Mouse (Mus musculus): ENCODE data around the gene Lpar3. TPM values are rescaled to one million over a fixed set of nuclear protein-coding genes. Genes with fewer than 3 reads are reported as not detected.

Lpar3 gene
- polyA plus RNA-seq, 1 experiment from 2014 or later: 0.93 TPM

DNA sequence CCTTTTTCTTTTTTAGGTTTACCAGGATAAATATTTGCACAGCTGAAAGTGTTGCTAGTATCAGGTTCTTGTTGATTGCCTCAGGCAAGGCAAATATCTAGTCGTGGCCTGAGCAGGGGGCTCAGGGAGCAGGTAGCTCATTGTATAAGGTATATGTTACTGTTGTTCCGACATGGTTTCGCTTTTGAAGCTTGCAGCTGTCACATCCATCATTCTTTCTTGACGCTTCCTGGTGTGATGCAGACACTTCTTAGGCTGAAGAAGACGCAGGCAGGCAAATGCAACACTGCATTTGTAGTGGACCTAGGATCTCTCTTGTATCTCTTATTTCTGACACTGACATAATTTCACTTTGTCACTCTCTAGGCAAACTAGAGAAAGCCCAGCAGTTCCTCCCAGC lies 7.4 kb upstream of the Lpar3 start:
- Histone ChIP-seq H3K27me3 (0 out of 2 replicates have a peak, but pooled peaks cover 4% of the 10 kb centered on the region), H3K4me3 (no peak overlapping the region), H3K9me3 (no peaks in the 10 kb centered on the region), H3K27ac (no peak overlapping the region), H3K9ac (no peak overlapping the region), H3K36me3 (no peaks in the 10 kb centered on the region), H3K4me2 (no peak overlapping the region), H3K4me1 (replicated peaks) (no peaks in the 10 kb centered on the region)
- WGBS: 50% methylated on average over 5 of the region's 5 CpGs
- ATAC-seq (ENCODE audit: low FRiP score): no peak

DNA sequence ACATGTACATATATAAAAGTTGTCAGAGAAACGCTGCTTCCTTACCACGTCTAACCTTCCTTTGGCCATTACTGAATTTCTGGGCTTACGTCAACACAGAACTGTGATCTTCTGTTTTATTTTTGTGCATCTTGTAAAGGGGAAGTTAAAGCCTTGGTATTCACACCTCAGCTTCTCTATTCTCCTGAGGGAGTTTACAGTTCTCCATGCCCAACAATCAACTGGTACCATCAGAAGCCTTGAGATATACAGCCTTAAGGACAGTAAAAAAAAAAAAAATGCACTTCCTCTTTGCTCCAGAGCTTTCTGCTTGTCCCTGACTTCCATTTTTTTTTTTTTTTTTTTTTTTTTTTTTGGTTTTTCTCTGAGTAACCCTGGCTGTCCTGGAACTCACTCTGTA lies 4.2 kb upstream of the Lpar3 start:
- no peak overlapping the region for H3K4me3 ChIP-seq

DNA sequence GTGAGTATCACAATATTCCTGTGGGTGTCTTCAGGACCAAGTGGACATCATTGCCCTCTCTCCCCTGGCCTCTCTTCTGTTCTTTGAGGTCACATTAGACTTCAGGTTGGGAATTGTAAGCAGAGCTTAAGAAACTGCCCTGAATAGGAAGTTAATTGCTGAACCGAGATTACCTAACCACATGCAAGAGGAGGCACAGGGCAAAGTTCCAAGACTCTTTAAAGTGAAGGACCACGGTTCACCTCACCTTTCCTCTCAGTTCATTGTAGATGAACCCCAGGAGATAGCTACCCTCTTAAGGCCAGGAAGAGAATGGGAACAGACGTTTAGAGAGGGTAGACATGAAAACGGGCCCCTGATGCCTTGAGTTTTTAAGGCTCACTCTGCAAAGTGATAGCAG lies 3.5 kb downstream of the Lpar3 start:
- no peaks in the 10 kb centered on the region for H3K36me3 ChIP-seq
- no peak for ATAC-seq (ENCODE audit: low FRiP score)
- no peak overlapping the region for H3K9ac ChIP-seq
- H3K9me3 ChIP-seq: no peaks in the 10 kb centered on the region
- H3K4me3 ChIP-seq: no peak overlapping the region
- H3K27me3 ChIP-seq: peaks cover 47% of the 10 kb centered on the region
- WGBS: 89% methylated on average over 4 of the region's 4 CpGs
- peaks cover 14% of the 10 kb centered on the region for H3K4me1 ChIP-seq (replicated peaks)
- H3K27ac ChIP-seq: no peak overlapping the region
- H3K4me2 ChIP-seq: no peak overlapping the region

More for the DNA sequence above, 4.2 kb upstream of the Lpar3 start:
- Histone ChIP-seq H3K36me3 (no peaks in the 10 kb centered on the region), H3K27ac (no peak overlapping the region), H3K27me3 (peaks cover 26% of the 10 kb centered on the region), H3K4me2 (no peak overlapping the region), H3K9ac (no peak overlapping the region), H3K4me1 (replicated peaks) (peaks cover 11% of the 10 kb centered on the region), H3K9me3 (no peaks in the 10 kb centered on the region)
- ATAC-seq (ENCODE audit: low FRiP score): no peak
- WGBS: 90% methylated on average over 3 of the region's 3 CpGs

DNA sequence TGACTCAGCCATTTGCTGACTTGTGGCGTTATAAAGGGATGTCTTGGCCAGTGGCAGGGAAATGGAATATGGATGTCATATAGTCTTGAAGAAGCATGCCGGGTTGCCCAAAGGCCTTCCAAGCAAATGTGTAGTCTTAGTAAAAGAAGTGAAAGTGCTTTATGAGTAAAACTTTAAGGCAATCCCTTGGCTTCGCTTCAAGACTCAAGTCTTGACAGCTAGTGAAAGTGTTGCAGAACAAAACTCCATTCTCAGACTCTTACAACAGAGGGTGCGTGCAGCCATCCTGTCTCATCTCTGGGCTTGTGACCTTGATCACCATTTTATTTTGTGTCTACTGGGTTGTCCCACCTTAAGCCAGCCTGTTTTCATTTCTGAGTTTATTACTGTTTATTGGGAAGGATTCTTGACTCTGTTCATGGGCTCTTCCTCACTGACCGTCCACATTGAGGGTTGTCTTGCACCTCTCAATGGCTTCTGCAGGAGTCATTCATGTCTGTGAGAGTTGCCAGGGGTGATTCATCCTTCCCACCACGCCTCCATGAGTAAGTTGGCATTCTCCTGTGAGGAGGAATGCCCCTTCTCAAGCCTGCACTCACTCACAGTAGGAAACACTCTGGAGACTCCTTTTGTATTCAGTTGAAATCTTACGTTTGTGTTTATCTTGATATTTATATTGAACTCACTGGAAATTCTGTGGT lies 4.4 kb downstream of the Lpar3 start:
- Histone ChIP-seq H3K36me3 (no peaks in the 10 kb centered on the region), H3K4me3 (no peak overlapping the region), H3K9ac (no peak overlapping the region), H3K4me1 (replicated peaks) (peaks cover 14% of the 10 kb centered on the region), H3K4me2 (no peak overlapping the region), H3K27me3 (peaks cover 38% of the 10 kb centered on the region), H3K27ac (no peak overlapping the region), H3K9me3 (no peaks in the 10 kb centered on the region)
- WGBS: 85% methylated on average over 7 of the region's 7 CpGs
- no peak for ATAC-seq (ENCODE audit: low FRiP score)

DNA sequence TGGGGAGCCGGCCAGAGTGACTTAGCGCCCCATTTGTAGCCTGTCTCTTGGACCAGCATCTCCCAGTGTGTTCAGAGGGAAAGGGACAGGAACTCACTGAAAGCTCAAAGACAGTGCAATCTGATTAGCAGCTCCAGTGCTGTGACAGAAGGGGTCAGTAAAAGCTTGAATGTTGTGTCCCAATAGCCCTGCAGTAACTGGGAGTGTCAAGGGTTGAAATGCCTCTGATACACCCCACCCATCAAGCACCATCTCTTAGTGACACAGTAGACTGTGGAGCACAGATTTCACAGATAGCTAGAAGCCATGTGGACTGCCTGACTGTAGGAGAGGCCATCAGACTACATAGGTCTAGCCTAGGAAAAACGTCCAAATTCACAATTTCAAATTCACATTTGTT lies 6.7 kb downstream of the Lpar3 start:
- no peak overlapping the region for H3K9ac ChIP-seq
- H3K9me3 ChIP-seq: no peaks in the 10 kb centered on the region
- no peak overlapping the region for H3K27ac ChIP-seq
- no peak for ATAC-seq (ENCODE audit: low FRiP score)
- H3K27me3 ChIP-seq: peaks cover 20% of the 10 kb centered on the region
- no peaks in the 10 kb centered on the region for H3K4me1 ChIP-seq (replicated peaks)
- WGBS: 73% methylated on average over 3 of the region's 3 CpGs
- H3K4me3 ChIP-seq: no peak overlapping the region
- H3K4me2 ChIP-seq: no peak overlapping the region
- no peaks in the 10 kb centered on the region for H3K36me3 ChIP-seq

DNA sequence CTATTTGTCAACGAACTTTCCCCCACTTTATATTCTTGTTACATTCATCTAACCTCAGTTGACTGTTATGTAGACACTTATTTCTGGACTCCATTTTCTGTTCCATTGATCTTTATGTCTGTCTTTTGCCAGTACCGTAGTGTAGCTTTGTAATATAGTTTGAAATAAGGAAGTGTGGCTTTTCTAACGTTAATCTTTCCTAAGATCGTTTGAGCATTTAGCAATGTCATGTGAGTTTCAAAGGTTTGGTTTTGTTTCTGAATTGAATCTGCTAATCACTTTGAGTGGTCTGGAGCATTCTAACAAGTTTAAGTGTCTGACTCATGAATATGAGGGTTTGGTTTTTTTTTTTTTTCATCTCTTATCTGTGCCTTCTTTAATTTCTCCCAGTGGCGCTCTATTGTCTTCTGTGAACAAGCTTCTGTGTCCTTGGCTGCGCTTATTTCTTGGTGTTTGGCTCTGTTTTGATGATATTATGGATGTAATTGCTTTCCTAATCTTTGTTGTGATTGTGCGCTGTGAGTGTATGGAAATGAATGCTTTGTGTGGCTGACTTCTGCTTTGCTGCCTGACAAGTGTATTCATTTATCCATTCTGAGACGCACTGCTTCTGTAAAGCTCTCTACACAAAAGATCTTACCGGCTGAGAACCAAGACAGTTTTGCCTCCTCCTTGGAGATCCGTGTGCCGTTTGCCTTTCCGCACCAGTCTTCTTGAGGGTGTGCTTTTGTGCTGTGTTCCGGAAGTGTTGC lies 8.0 kb downstream of the Lpar3 start:
- Histone ChIP-seq H3K9ac (no peak overlapping the region), H3K27ac (no peak overlapping the region), H3K27me3 (peaks cover 9% of the 10 kb centered on the region; the same call in 1 of the 2 replicates), H3K4me3 (no peak overlapping the region), H3K9me3 (no peaks in the 10 kb centered on the region), H3K36me3 (no peaks in the 10 kb centered on the region), H3K4me2 (no peak overlapping the region), H3K4me1 (replicated peaks) (no peaks in the 10 kb centered on the region)
- WGBS: 52% methylated on average over 13 of the region's 13 CpGs
- no peak for ATAC-seq (ENCODE audit: low FRiP score)

DNA sequence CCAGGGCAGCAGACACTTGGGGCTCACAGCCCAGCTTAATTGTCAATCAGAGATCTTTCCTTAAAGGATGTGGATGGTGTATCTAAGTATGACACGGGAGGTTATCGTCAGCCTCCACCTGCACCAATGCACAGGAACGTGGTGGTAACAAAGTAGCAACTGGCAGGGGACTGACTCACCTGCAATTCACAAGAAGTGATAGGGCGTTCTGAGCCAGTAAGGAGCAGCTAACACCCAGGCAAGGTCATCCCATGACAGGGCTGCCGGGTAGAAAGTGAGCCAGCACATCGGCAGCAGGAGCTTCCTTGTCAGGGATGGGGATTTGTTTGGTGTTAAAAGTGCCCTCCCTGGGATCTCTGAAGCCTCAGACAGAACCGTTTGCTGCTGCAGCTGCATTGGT lies 11.9 kb downstream of the Lpar3 start:
- H3K4me3 ChIP-seq: no peak overlapping the region
- peaks cover 8% of the 10 kb centered on the region for H3K4me1 ChIP-seq (replicated peaks)
- WGBS: 73% methylated on average over 7 of the region's 7 CpGs
- H3K9ac ChIP-seq: no peak overlapping the region
- no peaks in the 10 kb centered on the region for H3K36me3 ChIP-seq
- ATAC-seq (ENCODE audit: low FRiP score): no peak
- no peak overlapping the region for H3K4me2 ChIP-seq
- no peak overlapping the region for H3K27ac ChIP-seq
- peaks cover 4% of the 10 kb centered on the region; the same call in 1 of the 2 replicates for H3K27me3 ChIP-seq
- H3K9me3 ChIP-seq: no peaks in the 10 kb centered on the region

DNA sequence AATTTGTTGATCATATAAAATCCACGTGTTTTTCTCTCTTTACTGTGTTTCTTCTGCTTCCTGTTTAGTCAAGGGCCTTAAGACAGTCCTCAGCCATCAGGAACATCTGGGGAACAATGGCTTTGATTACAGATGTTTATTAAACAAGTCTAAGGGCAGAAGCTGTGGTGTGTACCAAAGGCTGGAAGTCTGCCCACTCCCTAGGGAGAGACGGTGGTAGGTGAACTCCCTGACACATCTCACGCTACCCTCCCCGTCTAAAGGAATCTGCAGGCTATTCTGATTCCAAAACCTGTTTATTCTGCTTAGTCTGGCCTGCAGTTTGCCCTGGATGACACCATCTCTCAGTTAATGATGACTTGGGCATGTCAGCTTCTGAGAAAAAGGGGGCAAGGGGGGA lies 13.0 kb downstream of the Lpar3 start:
- ATAC-seq (ENCODE audit: low FRiP score): no peak
- Histone ChIP-seq H3K27me3 (peaks cover 4% of the 10 kb centered on the region; the same call in 1 of the 2 replicates), H3K36me3 (no peaks in the 10 kb centered on the region), H3K27ac (no peak overlapping the region), H3K9ac (no peak overlapping the region), H3K4me1 (replicated peaks) (peaks cover 8% of the 10 kb centered on the region), H3K9me3 (no peaks in the 10 kb centered on the region), H3K4me2 (no peak overlapping the region), H3K4me3 (no peak overlapping the region)
- 73% methylated on average over 4 of the region's 4 CpGs for WGBS

DNA sequence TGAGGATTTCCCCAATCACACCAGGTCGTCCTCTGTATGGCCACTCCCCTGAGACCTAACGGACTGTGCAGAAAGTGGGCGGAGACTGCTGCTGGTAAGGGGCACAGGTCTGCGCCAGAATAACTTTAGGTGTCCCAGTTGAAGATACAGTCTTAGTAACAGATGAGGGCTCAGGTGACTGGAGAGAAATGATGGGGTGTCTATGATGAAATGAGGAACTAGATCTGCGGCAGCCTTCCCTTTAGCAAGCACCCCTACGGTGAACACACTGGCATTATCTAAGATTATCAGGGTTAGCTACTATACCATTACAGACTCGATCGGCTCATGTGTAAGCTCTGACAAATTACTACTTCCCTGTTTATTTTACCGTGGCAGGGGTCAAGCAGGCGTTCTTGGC lies 13.8 kb downstream of the Lpar3 start:
- no peak overlapping the region for H3K27ac ChIP-seq
- WGBS: 76% methylated on average over 10 of the region's 10 CpGs
- peaks cover 4% of the 10 kb centered on the region; the same call in 1 of the 2 replicates for H3K27me3 ChIP-seq
- no peaks in the 10 kb centered on the region for H3K9me3 ChIP-seq
- no peak overlapping the region for H3K9ac ChIP-seq
- H3K36me3 ChIP-seq: no peaks in the 10 kb centered on the region
- no peak overlapping the region for H3K4me3 ChIP-seq
- no peak for ATAC-seq (ENCODE audit: low FRiP score)
- peaks cover 8% of the 10 kb centered on the region for H3K4me1 ChIP-seq (replicated peaks)
- H3K4me2 ChIP-seq: no peak overlapping the region

DNA sequence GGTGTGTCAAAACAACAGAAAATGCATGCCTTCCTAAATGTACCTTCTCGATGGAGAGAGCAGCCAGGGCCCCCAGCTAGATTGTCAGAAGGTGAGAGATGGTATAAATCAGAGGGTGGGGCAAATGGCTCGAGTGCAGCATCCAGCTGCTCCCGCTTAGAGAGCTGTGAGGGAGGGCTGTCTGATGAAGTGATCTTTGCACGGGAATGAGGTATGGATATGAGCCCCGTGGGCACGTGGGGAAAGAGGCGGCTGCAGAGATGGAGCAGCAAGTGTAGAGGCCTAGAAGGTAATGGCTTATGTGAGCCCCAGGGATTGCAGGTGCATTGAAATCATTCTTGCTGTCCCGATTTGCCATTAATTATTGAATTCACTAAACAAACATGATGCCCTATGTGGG lies 15.5 kb downstream of the Lpar3 start:
- Histone ChIP-seq H3K4me2 (no peak overlapping the region), H3K27ac (no peak overlapping the region), H3K9me3 (no peaks in the 10 kb centered on the region), H3K9ac (no peak overlapping the region), H3K4me3 (no peak overlapping the region), H3K36me3 (no peaks in the 10 kb centered on the region), H3K4me1 (replicated peaks) (peaks cover 8% of the 10 kb centered on the region), H3K27me3 (no peaks in the 10 kb centered on the region; the same call in 1 of the 2 replicates)
- 41% methylated on average over 8 of the region's 8 CpGs for WGBS
- ATAC-seq (ENCODE audit: low FRiP score): 0 out of 2 replicates have a peak, but pooled peaks have one; percentile 43

DNA sequence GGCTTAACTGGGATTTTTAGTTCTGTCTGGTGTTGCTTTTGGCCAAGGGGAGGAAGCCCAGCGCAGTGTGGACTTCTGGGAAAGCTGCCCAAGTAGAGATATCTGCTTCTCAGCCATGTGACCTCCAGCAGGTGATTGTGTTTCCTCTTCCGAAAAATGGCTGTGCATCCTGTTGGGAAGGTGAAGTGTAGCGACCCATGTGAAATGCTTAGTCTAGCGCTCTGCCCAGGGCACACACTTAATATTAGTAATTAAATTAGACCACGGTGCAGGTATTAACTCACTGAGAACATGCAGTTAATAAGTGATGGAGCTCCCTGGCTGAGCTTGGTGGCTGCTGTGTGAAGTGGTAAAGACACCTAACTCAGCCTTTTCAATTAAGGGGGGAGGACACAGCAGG lies 16.9 kb downstream of the Lpar3 start:
- Histone ChIP-seq H3K9me3 (no peaks in the 10 kb centered on the region), H3K4me2 (no peak overlapping the region), H3K27ac (no peak overlapping the region), H3K9ac (no peak overlapping the region), H3K27me3 (no peaks in the 10 kb centered on the region; the same call in 1 of the 2 replicates), H3K36me3 (no peaks in the 10 kb centered on the region), H3K4me1 (replicated peaks) (peaks cover 8% of the 10 kb centered on the region), H3K4me3 (no peak overlapping the region)
- no peak for ATAC-seq (ENCODE audit: low FRiP score)
- 75% methylated on average over 5 of the region's 5 CpGs for WGBS

DNA sequence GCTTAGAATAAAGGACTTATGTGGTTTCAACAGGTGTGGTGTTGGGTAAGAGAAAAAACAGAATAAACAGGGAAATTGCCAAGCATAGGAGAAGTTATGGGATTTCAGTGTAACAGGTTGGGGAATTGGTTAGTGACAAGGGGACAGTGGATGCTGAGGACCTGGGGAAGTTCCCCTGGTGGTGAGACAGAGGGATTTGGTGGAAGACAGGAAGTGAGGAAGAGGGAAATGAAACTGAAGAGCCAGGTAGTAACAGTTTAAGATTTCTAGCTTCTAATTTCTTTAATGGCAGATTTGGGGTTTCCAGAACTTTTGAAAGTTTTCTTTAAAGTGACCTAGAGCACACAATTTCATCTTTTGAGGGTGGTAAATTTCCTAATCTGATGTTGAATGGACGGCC lies 23.9 kb downstream of the Lpar3 start:
- H3K9me3 ChIP-seq: no peaks in the 10 kb centered on the region
- no peak overlapping the region for H3K4me3 ChIP-seq
- H3K9ac ChIP-seq: no peak overlapping the region
- no peak for ATAC-seq (ENCODE audit: low FRiP score)
- H3K27ac ChIP-seq: no peak overlapping the region
- no peaks in the 10 kb centered on the region for H3K36me3 ChIP-seq
- no peaks in the 10 kb centered on the region for H3K4me1 ChIP-seq (replicated peaks)
- WGBS: 83% methylated on average over 1 of the region's 1 CpGs
- no peak overlapping the region for H3K4me2 ChIP-seq
- H3K27me3 ChIP-seq: no peaks in the 10 kb centered on the region

DNA sequence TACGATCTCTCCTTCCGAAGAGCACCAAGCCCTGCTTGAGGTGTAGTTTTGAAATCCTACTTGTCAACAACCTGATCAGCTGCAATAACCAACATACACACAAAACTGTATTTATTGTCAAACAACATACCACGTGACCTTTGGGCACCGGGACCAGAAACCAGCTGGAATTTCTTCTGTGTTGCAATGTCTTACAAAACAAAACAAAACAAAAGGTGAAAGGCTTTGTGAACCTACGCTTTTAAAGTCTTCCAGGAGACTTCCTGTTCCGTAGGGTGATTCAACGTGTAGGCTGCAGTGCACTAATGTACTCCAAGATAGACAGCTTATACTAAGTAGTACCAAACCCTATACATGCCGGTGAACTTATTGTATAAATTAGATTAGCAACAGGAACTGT lies 25.8 kb downstream of the Lpar3 start:
- Histone ChIP-seq H3K36me3 (no peaks in the 10 kb centered on the region), H3K4me3 (no peak overlapping the region), H3K27ac (no peak overlapping the region), H3K4me1 (replicated peaks) (no peaks in the 10 kb centered on the region), H3K27me3 (no peaks in the 10 kb centered on the region), H3K4me2 (no peak overlapping the region), H3K9me3 (no peaks in the 10 kb centered on the region), H3K9ac (no peak overlapping the region)
- ATAC-seq (ENCODE audit: low FRiP score): no peak
- 85% methylated on average over 8 of the region's 8 CpGs for WGBS

Measured in hindbrain, embryonic 13.5 days (tissue).